Mouse (Mus musculus): Measurements from ENCODE around the gene 4430402I18Rik. TPM values are rescaled to one million over a fixed set of nuclear protein-coding genes. Genes with fewer than 3 reads are reported as not detected.

4430402I18Rik gene
- polyA plus RNA-seq, 1 experiment from 2014 or later: 2.5 TPM

DNA sequence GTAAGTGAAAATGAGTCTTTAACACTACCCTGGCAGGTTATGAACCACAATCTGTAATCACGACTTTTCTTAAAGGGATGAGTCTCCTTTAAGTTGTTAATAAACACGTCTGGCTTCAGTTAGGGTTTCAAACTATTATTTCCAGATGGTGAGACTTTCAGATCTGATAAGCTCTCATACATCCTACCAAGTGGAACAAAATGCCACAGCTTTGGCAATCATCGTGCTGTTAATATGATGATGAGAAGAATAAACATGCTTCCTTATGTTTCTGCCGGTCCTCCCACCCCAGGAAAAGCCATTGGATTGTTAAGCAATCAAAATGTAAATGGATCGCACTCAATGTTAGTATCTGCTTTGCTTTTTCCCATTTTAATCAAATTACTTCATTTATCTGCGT is 102.6 kb downstream of the 4430402I18Rik start:
- H3K9me3 ChIP-seq (ENCODE audit: control insufficient read depth, low read length): no peaks in the 10 kb centered on the region
- peak overlapping the region; percentile 73; the same call in 1 of the 2 replicates for H3K27ac ChIP-seq (ENCODE audit: low read length)
- H3K27me3 ChIP-seq (replicated peaks; ENCODE audit: control insufficient read depth, insufficient read depth, low read length): no peaks in the 10 kb centered on the region
- H3K4me3 ChIP-seq (replicated peaks; ENCODE audit: low read length): no peak overlapping the region
- H3K36me3 ChIP-seq (ENCODE audit: control insufficient read depth, insufficient read depth): no peaks in the 10 kb centered on the region
- H3K4me2 ChIP-seq (ENCODE audit: low read length): no peak overlapping the region
- 44% methylated on average over 6 of the region's 6 CpGs for WGBS
- H3K9ac ChIP-seq (replicated peaks; ENCODE audit: low read depth, low read length): no peak overlapping the region
- H3K4me1 ChIP-seq (replicated peaks; ENCODE audit: control insufficient read depth, insufficient read depth, low read length): peaks cover 9% of the 10 kb centered on the region; the same call in 1 of the 2 replicates
- ATAC-seq: peak; percentile 82

DNA sequence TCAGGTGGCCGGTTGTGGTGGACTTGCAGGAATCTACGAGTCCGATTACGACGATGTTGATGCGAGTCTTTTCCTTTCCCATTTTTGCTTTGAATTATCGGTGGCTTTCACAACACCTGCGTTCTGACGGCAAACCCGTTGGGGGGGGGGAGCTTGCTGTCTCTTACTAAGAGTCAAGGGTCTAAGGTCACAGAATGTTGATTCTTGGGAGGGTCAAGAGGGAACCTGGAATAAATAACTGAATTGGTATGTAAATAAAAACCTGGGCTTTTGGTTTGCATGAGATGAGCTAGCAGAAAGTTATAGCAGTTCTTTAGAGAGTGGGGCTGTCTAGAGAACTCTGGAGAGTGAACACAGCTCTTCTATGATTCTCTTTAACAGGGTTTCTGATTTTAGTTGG is 104.0 kb downstream of the 4430402I18Rik start:
- Histone ChIP-seq H3K27me3 (replicated peaks; ENCODE audit: control insufficient read depth, insufficient read depth, low read length) (no peaks in the 10 kb centered on the region), H3K9ac (replicated peaks; ENCODE audit: low read depth, low read length) (no peak overlapping the region), H3K36me3 (ENCODE audit: control insufficient read depth, insufficient read depth) (no peaks in the 10 kb centered on the region), H3K4me1 (replicated peaks; ENCODE audit: control insufficient read depth, insufficient read depth, low read length) (peaks cover 9% of the 10 kb centered on the region; the same call in 1 of the 2 replicates), H3K4me3 (replicated peaks; ENCODE audit: low read length) (no peak overlapping the region), H3K4me2 (ENCODE audit: low read length) (no peak overlapping the region), H3K27ac (ENCODE audit: low read length) (no peak overlapping the region), H3K9me3 (ENCODE audit: control insufficient read depth, low read length) (no peaks in the 10 kb centered on the region)
- WGBS: 96% methylated on average over 10 of the region's 10 CpGs
- ATAC-seq: no peak

DNA sequence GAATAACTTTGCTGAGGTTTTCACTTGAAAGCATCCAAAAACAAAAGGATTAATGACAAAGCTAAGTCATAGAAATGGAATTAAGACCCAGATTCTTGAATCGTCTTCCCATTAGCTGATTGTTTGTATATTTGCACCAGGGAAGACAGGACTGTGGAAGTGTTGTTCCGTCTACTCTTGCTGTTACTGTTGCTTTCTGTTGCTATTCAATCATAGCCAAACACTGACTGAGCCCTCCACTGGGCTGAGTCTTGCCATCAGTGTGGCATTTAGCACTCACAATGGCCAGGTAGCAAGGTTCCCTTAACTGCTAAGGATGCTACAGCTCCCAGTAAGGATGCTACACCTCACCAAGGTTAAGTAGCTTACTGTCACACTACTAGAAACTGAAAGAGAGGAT is 107.4 kb downstream of the 4430402I18Rik start:
- Histone ChIP-seq H3K4me2 (ENCODE audit: low read length) (no peak overlapping the region), H3K9ac (replicated peaks; ENCODE audit: low read depth, low read length) (no peak overlapping the region), H3K4me1 (replicated peaks; ENCODE audit: control insufficient read depth, insufficient read depth, low read length) (0 out of 2 replicates have a peak, but pooled peaks cover 2% of the 10 kb centered on the region), H3K27me3 (replicated peaks; ENCODE audit: control insufficient read depth, insufficient read depth, low read length) (no peaks in the 10 kb centered on the region), H3K9me3 (ENCODE audit: control insufficient read depth, low read length) (no peaks in the 10 kb centered on the region), H3K27ac (ENCODE audit: low read length) (no peak overlapping the region), H3K36me3 (ENCODE audit: control insufficient read depth, insufficient read depth) (no peaks in the 10 kb centered on the region), H3K4me3 (replicated peaks; ENCODE audit: low read length) (no peak overlapping the region)
- no peak for ATAC-seq
- WGBS: 78% methylated on average over 2 of the region's 2 CpGs

DNA sequence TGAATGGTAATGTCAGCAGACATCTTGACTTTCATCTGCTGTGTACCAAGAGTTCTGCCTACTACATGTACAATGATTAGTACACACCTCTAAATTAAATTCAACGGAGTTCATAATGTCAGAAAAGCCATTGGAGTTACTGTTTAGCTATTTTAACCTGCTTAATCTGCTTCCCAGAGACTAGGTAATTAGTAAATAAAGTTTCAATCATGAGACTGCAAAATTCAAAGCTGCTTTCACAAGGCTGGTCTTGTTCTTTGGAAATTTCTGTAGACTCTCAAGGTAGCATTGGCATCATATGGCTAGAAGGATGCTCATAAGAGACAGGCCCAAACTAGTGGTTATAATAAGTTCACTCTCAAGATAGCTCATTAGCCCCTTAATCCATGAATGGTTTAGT is 112.8 kb downstream of the 4430402I18Rik start:
- WGBS: 85% methylated on average over 1 of the region's 1 CpGs
- Histone ChIP-seq H3K27me3 (replicated peaks; ENCODE audit: control insufficient read depth, insufficient read depth, low read length) (no peaks in the 10 kb centered on the region), H3K9me3 (ENCODE audit: control insufficient read depth, low read length) (no peaks in the 10 kb centered on the region), H3K27ac (ENCODE audit: low read length) (no peak overlapping the region), H3K36me3 (ENCODE audit: control insufficient read depth, insufficient read depth) (no peaks in the 10 kb centered on the region), H3K4me1 (replicated peaks; ENCODE audit: control insufficient read depth, insufficient read depth, low read length) (no peaks in the 10 kb centered on the region), H3K4me3 (replicated peaks; ENCODE audit: low read length) (no peak overlapping the region), H3K9ac (replicated peaks; ENCODE audit: low read depth, low read length) (no peak overlapping the region), H3K4me2 (ENCODE audit: low read length) (no peak overlapping the region)
- ATAC-seq: no peak

DNA sequence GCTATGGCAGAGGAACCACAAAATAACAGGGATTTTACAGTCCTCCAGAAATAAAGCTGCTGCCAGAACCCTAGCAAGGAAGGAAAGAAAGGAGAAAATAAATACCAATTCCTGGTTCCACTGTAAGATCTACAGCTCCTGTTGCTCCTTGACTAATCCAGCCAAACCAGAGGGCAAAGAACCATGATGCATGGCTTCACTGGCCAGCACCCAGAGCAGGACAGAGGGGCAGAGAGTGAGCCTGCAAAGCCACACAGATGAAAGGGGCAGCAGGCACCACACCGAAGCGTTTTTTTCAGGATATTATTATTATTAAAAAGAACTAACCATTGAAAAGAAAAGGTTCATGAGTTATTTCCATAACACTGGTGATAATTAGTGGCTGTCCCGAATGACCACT is 115.6 kb downstream of the 4430402I18Rik start:
- no peak overlapping the region for H3K4me3 ChIP-seq (replicated peaks; ENCODE audit: low read length)
- no peak for ATAC-seq
- H3K4me1 ChIP-seq (replicated peaks; ENCODE audit: control insufficient read depth, insufficient read depth, low read length): no peaks in the 10 kb centered on the region
- no peak overlapping the region for H3K27ac ChIP-seq (ENCODE audit: low read length)
- 75% methylated on average over 3 of the region's 3 CpGs for WGBS
- H3K9me3 ChIP-seq (ENCODE audit: control insufficient read depth, low read length): no peaks in the 10 kb centered on the region
- H3K27me3 ChIP-seq (replicated peaks; ENCODE audit: control insufficient read depth, insufficient read depth, low read length): no peaks in the 10 kb centered on the region
- no peak overlapping the region for H3K4me2 ChIP-seq (ENCODE audit: low read length)
- H3K9ac ChIP-seq (replicated peaks; ENCODE audit: low read depth, low read length): no peak overlapping the region
- no peaks in the 10 kb centered on the region for H3K36me3 ChIP-seq (ENCODE audit: control insufficient read depth, insufficient read depth)

DNA sequence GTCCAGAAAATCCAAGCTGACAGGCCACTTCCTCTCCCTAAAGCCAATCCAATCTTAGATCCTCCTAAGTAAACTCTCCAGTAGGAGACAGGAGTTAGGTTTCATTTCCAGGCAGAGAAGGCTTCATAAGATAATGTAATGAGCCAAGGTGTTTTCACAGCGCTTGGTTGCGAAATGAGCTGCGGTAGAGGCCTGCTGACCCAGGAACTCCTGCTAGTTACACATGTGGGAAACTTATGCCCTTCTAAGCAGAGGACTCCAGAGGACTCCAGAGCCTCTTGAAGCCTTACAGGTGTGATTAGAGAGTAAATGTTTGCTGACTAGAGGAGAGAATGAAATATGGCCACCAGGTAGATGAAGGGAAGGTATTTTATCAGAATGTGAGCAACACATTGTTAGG is 117.1 kb downstream of the 4430402I18Rik start:
- H3K4me3 ChIP-seq (replicated peaks; ENCODE audit: low read length): no peak overlapping the region
- H3K36me3 ChIP-seq (ENCODE audit: control insufficient read depth, insufficient read depth): no peaks in the 10 kb centered on the region
- 94% methylated on average over 3 of the region's 3 CpGs for WGBS
- H3K9me3 ChIP-seq (ENCODE audit: control insufficient read depth, low read length): no peaks in the 10 kb centered on the region
- H3K4me2 ChIP-seq (ENCODE audit: low read length): no peak overlapping the region
- H3K27ac ChIP-seq (ENCODE audit: low read length): no peak overlapping the region
- no peak for ATAC-seq
- H3K27me3 ChIP-seq (replicated peaks; ENCODE audit: control insufficient read depth, insufficient read depth, low read length): no peaks in the 10 kb centered on the region
- H3K4me1 ChIP-seq (replicated peaks; ENCODE audit: control insufficient read depth, insufficient read depth, low read length): no peaks in the 10 kb centered on the region
- H3K9ac ChIP-seq (replicated peaks; ENCODE audit: low read depth, low read length): no peak overlapping the region

DNA sequence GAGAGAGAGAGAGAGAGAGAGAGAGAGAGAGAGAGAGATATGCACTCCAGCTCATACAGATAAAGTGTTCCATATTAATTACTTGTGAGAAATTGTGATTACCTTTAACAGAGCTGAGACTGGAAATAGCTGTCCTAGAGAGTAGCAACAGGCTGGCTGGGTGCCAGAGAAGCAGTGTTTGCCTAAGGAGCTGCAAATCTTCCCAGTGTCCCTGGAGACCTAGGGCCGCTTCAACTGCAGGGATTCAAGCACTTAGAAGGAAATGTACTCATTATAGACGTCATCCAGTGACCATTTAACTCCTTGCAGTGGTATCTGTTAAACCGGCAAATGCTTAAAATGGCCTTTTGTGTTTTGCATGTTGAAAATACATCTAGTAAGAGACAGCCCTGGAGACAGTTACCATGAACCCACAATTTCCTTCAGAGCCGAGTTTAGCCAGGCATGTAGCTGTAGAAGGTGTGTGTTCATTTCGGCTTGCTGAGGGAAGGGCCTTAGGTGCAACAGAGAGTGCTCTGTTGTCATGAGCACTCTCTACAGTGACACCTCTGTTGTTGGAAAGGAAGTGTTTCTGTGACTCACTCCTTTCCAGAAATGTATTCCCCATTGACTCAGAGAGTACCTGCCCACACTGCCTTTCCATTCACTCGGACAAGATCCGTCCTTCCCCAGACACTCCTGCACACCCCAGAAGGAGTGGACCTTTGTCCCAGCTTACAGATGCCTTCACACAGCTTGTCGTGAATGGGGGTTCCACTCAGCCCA is 122.5 kb downstream of the 4430402I18Rik start:
- WGBS: 68% methylated on average over 8 of the region's 8 CpGs
- no peak for ATAC-seq
- Histone ChIP-seq H3K9me3 (ENCODE audit: control insufficient read depth, low read length) (no peaks in the 10 kb centered on the region), H3K27ac (ENCODE audit: low read length) (no peak overlapping the region), H3K4me1 (replicated peaks; ENCODE audit: control insufficient read depth, insufficient read depth, low read length) (no peaks in the 10 kb centered on the region), H3K4me3 (replicated peaks; ENCODE audit: low read length) (no peak overlapping the region), H3K9ac (replicated peaks; ENCODE audit: low read depth, low read length) (no peak overlapping the region), H3K27me3 (replicated peaks; ENCODE audit: control insufficient read depth, insufficient read depth, low read length) (no peaks in the 10 kb centered on the region), H3K4me2 (ENCODE audit: low read length) (no peak overlapping the region), H3K36me3 (ENCODE audit: control insufficient read depth, insufficient read depth) (no peaks in the 10 kb centered on the region)

Other genes starting within 250 kb of the 4430402I18Rik start
- gene Slc1a1, start 132.8 kb downstream of the 4430402I18Rik start, polyA plus RNA-seq (2015; fragmentation: Nextera tagmentation; extraction: Ambion mirVana): 37.5 and 44.7 TPM in 2 replicates
- gene Plpp6, start 3.8 kb downstream of the 4430402I18Rik start, polyA plus RNA-seq (2015; fragmentation: Nextera tagmentation; extraction: Ambion mirVana): 8.6 and 8.9 TPM in 2 replicates
- 56.6 and 57.6 TPM in 2 replicates for gene Cdc37l1, start 22.6 kb upstream of the 4430402I18Rik start, polyA plus RNA-seq (2015; fragmentation: Nextera tagmentation; extraction: Ambion mirVana)
- 68.9 and 83.1 TPM in 2 replicates for gene Ak3, start 80.2 kb upstream of the 4430402I18Rik start, polyA plus RNA-seq (2015; fragmentation: Nextera tagmentation; extraction: Ambion mirVana)
- gene Rcl1, start 133.6 kb upstream of the 4430402I18Rik start, polyA plus RNA-seq (2015; fragmentation: Nextera tagmentation; extraction: Ambion mirVana): 35.3 and 40.4 TPM in 2 replicates

Data from forebrain, embryonic 16.5 days (tissue).